Mouse (Mus musculus): ENCODE measurements around the gene Pradc1. TPM values are rescaled to one million over a fixed set of nuclear protein-coding genes. Genes with fewer than 3 reads are reported as not detected.

The Pradc1 gene
- polyA plus RNA-seq, 1 experiment from 2014 or later: 31.6 TPM

DNA sequence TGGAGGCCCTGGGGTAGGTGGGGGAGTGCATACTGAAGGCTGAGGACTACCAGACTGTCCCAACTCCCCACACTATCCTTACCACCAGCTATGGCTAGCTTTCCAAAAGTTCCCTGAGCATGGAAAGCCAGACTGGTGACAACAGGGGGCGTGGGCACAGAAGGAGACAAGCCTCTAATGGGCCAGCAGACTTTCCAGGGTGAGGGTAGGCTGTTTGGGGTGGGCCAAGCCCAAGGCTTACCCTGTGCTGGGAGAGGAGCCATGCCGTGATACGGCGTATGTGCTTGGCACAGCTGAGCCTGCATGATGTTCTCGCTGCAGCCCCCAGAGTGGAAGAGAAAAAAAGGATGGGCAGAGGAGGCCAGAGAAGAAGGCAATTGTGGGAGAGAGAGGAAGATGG, 28.2 kb upstream of the Pradc1 start:
- no peak for ATAC-seq (ENCODE audit: extremely low read depth, insufficient number of reproducible peaks, low FRiP score, low TSS enrichment)
- H3K9ac ChIP-seq: no peak overlapping the region
- no peak overlapping the region for H3K27ac ChIP-seq (replicated peaks)
- WGBS: 76% methylated on average over 5 of the region's 5 CpGs
- peaks cover 95% of the 10 kb centered on the region for H3K27me3 ChIP-seq (replicated peaks)
- no peaks in the 10 kb centered on the region for H3K36me3 ChIP-seq
- H3K4me1 ChIP-seq: peaks cover 8% of the 10 kb centered on the region; the same call in 1 of the 2 replicates
- H3K9me3 ChIP-seq: peaks cover 5% of the 10 kb centered on the region
- H3K4me2 ChIP-seq: no peak overlapping the region
- no peak overlapping the region for H3K4me3 ChIP-seq

GRCm38 (mm10) chr6:85478416-85478815, 26.6 kb upstream of the Pradc1 start:
- no peak for ATAC-seq (ENCODE audit: extremely low read depth, insufficient number of reproducible peaks, low FRiP score, low TSS enrichment)

DNA sequence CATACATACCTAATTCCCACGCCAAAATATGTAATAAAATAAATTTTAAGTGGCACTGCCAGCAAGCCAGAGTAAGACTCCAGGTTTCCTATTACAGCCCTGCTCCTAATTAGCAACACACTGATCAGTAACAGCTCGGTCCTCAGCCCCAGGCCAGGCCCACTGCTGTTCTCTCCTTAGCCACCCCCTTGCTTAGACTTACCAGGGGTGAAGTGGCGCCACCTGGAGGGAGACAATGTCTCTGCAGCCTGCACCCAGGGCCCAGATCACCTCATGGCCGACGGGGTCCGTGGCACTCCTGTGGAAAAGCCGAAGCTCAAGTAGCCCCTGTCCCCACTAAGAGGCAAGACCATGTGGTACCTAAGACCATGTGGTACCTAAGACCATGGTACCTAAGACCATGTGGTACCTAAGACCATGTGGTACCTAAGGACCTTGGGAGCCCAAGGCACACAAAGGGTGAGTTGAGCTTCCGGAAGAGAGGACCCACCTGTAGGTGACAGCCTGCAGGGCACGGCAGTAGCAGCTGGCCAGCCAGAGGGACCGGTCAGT, 25.7 kb upstream of the Pradc1 start:
- H3K9me3 ChIP-seq: peaks cover 5% of the 10 kb centered on the region
- no peak overlapping the region for H3K27ac ChIP-seq (replicated peaks)
- H3K9ac ChIP-seq: no peak overlapping the region
- H3K4me3 ChIP-seq: no peak overlapping the region
- peaks cover 93% of the 10 kb centered on the region for H3K27me3 ChIP-seq (replicated peaks)
- H3K36me3 ChIP-seq: no peaks in the 10 kb centered on the region
- no peak for ATAC-seq (ENCODE audit: extremely low read depth, insufficient number of reproducible peaks, low FRiP score, low TSS enrichment)
- 25% methylated on average over 10 of the region's 10 CpGs for whole genome bisulfite sequencing
- no peak overlapping the region for H3K4me2 ChIP-seq
- H3K4me1 ChIP-seq: no peaks in the 10 kb centered on the region

More at GRCm38 (mm10) chr6:85478416-85478815, 26.6 kb upstream of the Pradc1 start:
- Histone ChIP-seq H3K36me3 (no peaks in the 10 kb centered on the region), H3K4me2 (no peak overlapping the region), H3K27me3 (replicated peaks) (peaks cover 93% of the 10 kb centered on the region), H3K27ac (replicated peaks) (no peak overlapping the region), H3K4me1 (no peaks in the 10 kb centered on the region), H3K9ac (no peak overlapping the region), H3K9me3 (peaks cover 5% of the 10 kb centered on the region), H3K4me3 (no peak overlapping the region)
- 34% methylated on average over 14 of the region's 14 CpGs for WGBS

DNA sequence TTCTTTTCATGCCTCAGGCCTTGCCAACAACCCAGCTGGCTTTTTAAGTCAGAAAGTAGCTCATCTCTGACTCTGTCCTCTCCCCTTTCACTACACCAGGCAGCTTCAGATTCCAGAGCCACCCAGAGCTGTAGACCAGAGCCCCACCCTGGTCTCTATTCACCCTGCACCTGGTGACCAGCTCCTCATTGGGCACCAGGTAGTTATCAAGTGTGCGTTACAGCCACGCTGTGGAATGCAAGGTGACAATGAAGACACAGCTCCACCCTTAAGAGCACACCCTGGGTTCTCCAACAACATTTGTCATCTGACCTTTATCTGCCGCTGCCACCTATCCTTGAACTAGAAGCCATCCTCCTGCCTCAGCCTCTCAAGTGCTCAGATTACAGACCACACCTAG, 23.8 kb upstream of the Pradc1 start:
- peaks cover 89% of the 10 kb centered on the region for H3K27me3 ChIP-seq (replicated peaks)
- no peaks in the 10 kb centered on the region for H3K36me3 ChIP-seq
- WGBS: 71% methylated on average over 3 of the region's 3 CpGs
- no peaks in the 10 kb centered on the region for H3K9me3 ChIP-seq
- no peak overlapping the region for H3K4me2 ChIP-seq
- no peak overlapping the region for H3K27ac ChIP-seq (replicated peaks)
- no peak overlapping the region for H3K4me3 ChIP-seq
- ATAC-seq (ENCODE audit: extremely low read depth, insufficient number of reproducible peaks, low FRiP score, low TSS enrichment): no peak
- H3K4me1 ChIP-seq: no peaks in the 10 kb centered on the region
- H3K9ac ChIP-seq: no peak overlapping the region

GRCm38 (mm10) chr6:85472542-85472941, 20.8 kb upstream of the Pradc1 start:
- no peaks in the 10 kb centered on the region for H3K4me1 ChIP-seq
- H3K9ac ChIP-seq: no peak overlapping the region
- WGBS: 51% methylated on average over 5 of the region's 5 CpGs
- no peak overlapping the region for H3K4me3 ChIP-seq
- no peak for ATAC-seq (ENCODE audit: extremely low read depth, insufficient number of reproducible peaks, low FRiP score, low TSS enrichment)
- H3K27ac ChIP-seq (replicated peaks): no peak overlapping the region
- H3K9me3 ChIP-seq: no peaks in the 10 kb centered on the region
- no peak overlapping the region for H3K4me2 ChIP-seq
- peaks cover 59% of the 10 kb centered on the region for H3K27me3 ChIP-seq (replicated peaks)
- H3K36me3 ChIP-seq: peaks cover 20% of the 10 kb centered on the region

DNA sequence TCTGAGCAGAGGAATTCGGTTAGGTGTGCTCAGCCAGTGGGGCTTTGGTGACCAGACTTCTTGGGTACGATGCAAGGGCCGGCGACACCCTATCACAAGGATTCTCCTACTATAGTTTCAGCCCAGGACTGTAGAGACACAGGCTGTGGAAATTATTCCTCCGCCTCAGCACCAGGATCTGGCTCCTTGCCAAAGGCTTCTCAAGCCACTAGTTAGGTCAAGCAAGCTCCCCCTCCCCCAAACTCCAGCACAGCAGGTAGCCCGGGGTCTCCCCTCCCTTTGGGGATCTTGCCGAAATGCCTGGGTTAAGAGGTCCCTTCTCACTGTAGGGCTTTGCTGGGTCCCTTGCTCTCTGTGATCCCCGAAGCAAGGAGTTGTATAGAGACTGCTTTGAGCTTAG, 20.2 kb upstream of the Pradc1 start:
- H3K27me3 ChIP-seq (replicated peaks): peaks cover 56% of the 10 kb centered on the region
- WGBS: 53% methylated on average over 8 of the region's 8 CpGs
- H3K9me3 ChIP-seq: no peaks in the 10 kb centered on the region
- no peak overlapping the region for H3K9ac ChIP-seq
- H3K4me2 ChIP-seq: no peak overlapping the region
- H3K4me1 ChIP-seq: no peaks in the 10 kb centered on the region
- ATAC-seq (ENCODE audit: extremely low read depth, insufficient number of reproducible peaks, low FRiP score, low TSS enrichment): 0 out of 2 replicates have a peak, but pooled peaks have one; percentile 34
- H3K36me3 ChIP-seq: peaks cover 26% of the 10 kb centered on the region
- H3K4me3 ChIP-seq: no peak overlapping the region
- no peak overlapping the region for H3K27ac ChIP-seq (replicated peaks)

DNA sequence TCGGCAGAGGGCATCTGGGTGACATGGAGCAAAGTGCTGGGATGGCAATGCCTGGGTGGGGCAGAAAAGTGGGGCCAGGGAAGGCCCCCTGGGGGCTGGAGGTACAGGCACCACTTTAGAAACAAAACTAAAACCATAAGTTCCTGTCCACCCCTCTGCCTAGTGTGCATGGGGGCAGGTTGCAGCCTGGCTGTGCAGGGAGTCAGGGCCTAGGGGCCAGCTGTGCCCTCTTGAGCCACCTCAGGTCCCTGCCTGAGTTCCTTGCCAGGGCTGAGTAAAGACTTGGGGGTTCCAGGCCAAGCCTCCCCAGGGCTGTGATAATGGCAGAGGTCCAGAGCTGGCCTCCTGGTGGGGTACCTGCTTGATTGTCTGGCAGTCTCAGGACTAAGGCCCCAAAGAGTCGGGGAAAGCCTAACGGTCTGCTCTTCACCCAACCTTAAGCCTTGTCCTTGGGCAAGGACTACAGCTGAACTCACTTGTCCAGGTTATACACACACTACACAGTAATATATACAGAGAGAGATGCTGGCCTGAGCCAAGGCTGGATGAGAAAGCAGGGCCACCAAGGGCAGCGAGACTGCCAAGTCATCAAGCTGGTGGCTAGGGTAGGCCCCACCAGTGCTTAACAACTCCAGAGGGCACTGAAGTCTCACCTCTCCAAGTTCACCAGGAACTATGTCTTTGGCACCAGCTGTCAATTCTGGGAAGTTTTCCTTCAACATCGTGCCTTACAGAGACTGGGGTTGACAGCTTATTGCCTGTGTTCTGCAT, 18.1 kb upstream of the Pradc1 start:
- Histone ChIP-seq H3K27me3 (replicated peaks) (peaks cover 37% of the 10 kb centered on the region), H3K27ac (replicated peaks) (no peak overlapping the region), H3K36me3 (peaks cover 47% of the 10 kb centered on the region), H3K4me1 (no peaks in the 10 kb centered on the region), H3K4me3 (no peak overlapping the region), H3K9ac (no peak overlapping the region), H3K4me2 (no peak overlapping the region), H3K9me3 (no peaks in the 10 kb centered on the region)
- no peak for ATAC-seq (ENCODE audit: extremely low read depth, insufficient number of reproducible peaks, low FRiP score, low TSS enrichment)
- WGBS: 71% methylated on average over 5 of the region's 5 CpGs

DNA sequence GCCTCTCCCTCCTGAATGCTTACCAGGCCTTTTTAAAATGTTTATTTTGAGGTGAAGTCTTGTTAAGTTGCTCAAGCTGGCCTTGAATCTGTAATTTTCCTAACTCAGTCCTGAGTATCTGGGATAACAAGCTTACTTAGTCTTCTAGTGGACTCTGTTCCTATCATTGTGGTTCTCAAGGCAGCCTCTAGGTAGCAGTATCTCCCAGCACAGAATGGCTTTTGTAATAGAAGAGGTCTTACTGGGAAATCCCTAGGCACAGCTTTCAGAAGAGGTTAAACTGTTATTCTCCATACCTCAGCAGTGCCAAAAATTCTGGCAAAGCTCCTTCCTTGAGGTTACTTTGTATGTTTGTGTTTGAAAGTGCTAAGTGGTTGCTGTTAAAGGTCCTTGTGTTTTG, 13.6 kb upstream of the Pradc1 start:
- no peaks in the 10 kb centered on the region for H3K4me1 ChIP-seq
- H3K4me3 ChIP-seq: no peak overlapping the region
- H3K9me3 ChIP-seq: no peaks in the 10 kb centered on the region
- ATAC-seq (ENCODE audit: extremely low read depth, insufficient number of reproducible peaks, low FRiP score, low TSS enrichment): no peak
- no peak overlapping the region for H3K4me2 ChIP-seq
- no peak overlapping the region for H3K27ac ChIP-seq (replicated peaks)
- peaks cover 92% of the 10 kb centered on the region for H3K36me3 ChIP-seq
- H3K27me3 ChIP-seq (replicated peaks): no peaks in the 10 kb centered on the region
- H3K9ac ChIP-seq: no peak overlapping the region

GRCm38 (mm10) chr6:85459621-85460020, 7.9 kb upstream of the Pradc1 start:
- Histone ChIP-seq H3K9me3 (no peaks in the 10 kb centered on the region), H3K4me1 (peaks cover 23% of the 10 kb centered on the region), H3K4me2 (no peak overlapping the region), H3K36me3 (peaks cover 74% of the 10 kb centered on the region), H3K9ac (no peak overlapping the region), H3K27me3 (replicated peaks) (no peaks in the 10 kb centered on the region), H3K4me3 (no peak overlapping the region), H3K27ac (replicated peaks) (no peak overlapping the region)
- ATAC-seq (ENCODE audit: extremely low read depth, insufficient number of reproducible peaks, low FRiP score, low TSS enrichment): no peak
- 80% methylated on average over 2 of the region's 2 CpGs for WGBS

DNA sequence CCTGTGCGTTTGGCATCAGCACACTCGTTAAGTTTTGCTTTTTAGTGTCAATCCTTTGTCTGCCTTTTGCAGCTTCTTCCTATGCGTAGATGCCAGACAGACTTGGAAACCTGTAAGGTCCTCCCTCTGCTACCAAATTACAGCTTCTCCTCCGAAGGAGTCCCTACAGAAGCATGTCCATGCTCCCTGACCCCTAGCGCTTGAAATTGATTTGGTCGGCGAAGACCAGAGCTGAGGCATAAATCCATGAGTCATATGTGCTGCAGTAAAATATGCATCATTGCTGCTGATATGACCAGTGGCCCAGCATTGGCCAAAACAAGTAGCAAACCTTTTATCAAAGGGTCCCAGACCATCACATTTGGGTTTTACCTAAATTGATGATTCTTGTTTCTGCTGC, 1.0 kb upstream of the Pradc1 start:
- Histone ChIP-seq H3K9me3 (no peaks in the 10 kb centered on the region), H3K4me1 (peaks cover 54% of the 10 kb centered on the region), H3K9ac (peak overlapping the region; percentile 97), H3K4me3 (peak overlapping the region; percentile 92), H3K36me3 (peaks cover 18% of the 10 kb centered on the region), H3K27ac (replicated peaks) (peak overlapping the region; percentile 88), H3K4me2 (peak overlapping the region; percentile 98), H3K27me3 (replicated peaks) (no peaks in the 10 kb centered on the region)
- 10% methylated on average over 7 of the region's 7 CpGs for WGBS
- no peak for ATAC-seq (ENCODE audit: extremely low read depth, insufficient number of reproducible peaks, low FRiP score, low TSS enrichment)

DNA sequence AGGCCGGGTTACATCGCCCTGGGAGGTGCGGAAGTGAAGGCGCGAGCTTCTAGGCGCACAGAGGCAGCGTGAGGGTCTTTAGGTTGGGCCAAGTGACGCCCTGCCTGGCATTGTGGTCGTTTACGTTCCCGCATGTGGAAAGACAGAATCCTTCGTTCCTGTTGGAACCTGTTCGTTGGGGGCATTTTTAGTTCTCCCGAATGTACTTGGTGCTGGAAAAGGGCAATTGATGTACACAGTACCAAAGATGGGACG, 568 bp upstream of the Pradc1 start:
- Histone ChIP-seq H3K27ac (replicated peaks) (peak overlapping the region; percentile 88), H3K36me3 (peaks cover 16% of the 10 kb centered on the region), H3K4me2 (peak overlapping the region; percentile 98), H3K27me3 (replicated peaks) (no peaks in the 10 kb centered on the region), H3K4me3 (peak overlapping the region; percentile 92), H3K4me1 (peaks cover 54% of the 10 kb centered on the region), H3K9ac (peak overlapping the region; percentile 97), H3K9me3 (no peaks in the 10 kb centered on the region)
- under 1% methylated on average over 15 of the region's 15 CpGs for WGBS
- no peak for ATAC-seq (ENCODE audit: extremely low read depth, insufficient number of reproducible peaks, low FRiP score, low TSS enrichment)
